Mouse (Mus musculus): ENCODE measurements at regions not wholly inside any gene's neighbourhood (a gene's known extent, or its start where the extent isn't known, plus 50 kb on each side); places are given as distances from the start of the nearest gene placed in this dataset.

- intact Hi-C loops (cut with DNase I): no loop called here
- no peaks in the 10 kb centered on the region for H3K27me3 ChIP-seq (ENCODE audit: control insufficient read depth, insufficient read depth, low read length)
- no peak overlapping the region for H3K27ac ChIP-seq
- no peak for TF ChIP-seq EP300 (IDR thresholded peaks at IDR 0.05; ENCODE audit: insufficient read depth, low read depth, low read length)
- no peak for TF ChIP-seq POLR2A (IDR thresholded peaks at IDR 0.05; ENCODE audit: insufficient read depth, low read depth, low read length)
- no peak for TF ChIP-seq CTCF (IDR thresholded peaks at IDR 0.05)
- H3K79me2 ChIP-seq (replicated peaks; ENCODE audit: control insufficient read depth, insufficient read depth, low read length): no peaks in the 10 kb centered on the region
- no peaks in the 10 kb centered on the region for H3K36me3 ChIP-seq (ENCODE audit: control insufficient read depth, insufficient read depth, low read length)
- no peaks in the 10 kb centered on the region for H3K4me1 ChIP-seq (ENCODE audit: control insufficient read depth, insufficient read depth, low read length)
- no peak for DNase-seq
- no peak overlapping the region for H3K9ac ChIP-seq (ENCODE audit: low read depth, low read length)
- H3K4me3 ChIP-seq: no peak overlapping the region
- WGBS: 90% methylated on average over 3 of the region's 3 CpGs
Measured at GRCm38 (mm10) chr10:37390011-37390410, 251.3 kb upstream of the Marcks start.

GRCm38 (mm10) chr10:37386216-37386615 is 247.5 kb upstream of the Marcks start:
- no peaks in the 10 kb centered on the region for H3K36me3 ChIP-seq (ENCODE audit: control insufficient read depth, insufficient read depth, low read length)
- no peaks in the 10 kb centered on the region for H3K79me2 ChIP-seq (replicated peaks; ENCODE audit: control insufficient read depth, insufficient read depth, low read length)
- intact Hi-C loops (cut with DNase I): no loop called here
- no peaks in the 10 kb centered on the region for H3K4me1 ChIP-seq (ENCODE audit: control insufficient read depth, insufficient read depth, low read length)
- TF ChIP-seq EP300 (IDR thresholded peaks at IDR 0.05; ENCODE audit: insufficient read depth, low read depth, low read length): no peak
- H3K27me3 ChIP-seq (ENCODE audit: control insufficient read depth, insufficient read depth, low read length): no peaks in the 10 kb centered on the region
- H3K27ac ChIP-seq: no peak overlapping the region
- no peak for DNase-seq
- H3K4me3 ChIP-seq: no peak overlapping the region
- no peak overlapping the region for H3K9ac ChIP-seq (ENCODE audit: low read depth, low read length)

GRCm38 (mm10) chr10:37380024-37380423 is 241.3 kb upstream of the Marcks start:
- intact Hi-C loops (cut with DNase I): no loop called here
- Histone ChIP-seq H3K27ac (no peak overlapping the region), H3K4me3 (no peak overlapping the region), H3K36me3 (ENCODE audit: control insufficient read depth, insufficient read depth, low read length) (no peaks in the 10 kb centered on the region), H3K9ac (ENCODE audit: low read depth, low read length) (no peak overlapping the region), H3K79me2 (replicated peaks; ENCODE audit: control insufficient read depth, insufficient read depth, low read length) (no peaks in the 10 kb centered on the region), H3K4me1 (ENCODE audit: control insufficient read depth, insufficient read depth, low read length) (peaks cover 2% of the 10 kb centered on the region), H3K27me3 (ENCODE audit: control insufficient read depth, insufficient read depth, low read length) (no peaks in the 10 kb centered on the region)
- WGBS: 73% methylated on average over 1 of the region's 1 CpGs
- TF ChIP-seq EP300 (IDR thresholded peaks at IDR 0.05; ENCODE audit: insufficient read depth, low read depth, low read length): no peak
- no peak for TF ChIP-seq CTCF (IDR thresholded peaks at IDR 0.05)
- no peak for TF ChIP-seq POLR2A (IDR thresholded peaks at IDR 0.05; ENCODE audit: insufficient read depth, low read depth, low read length)
- no peak for DNase-seq

GRCm38 (mm10) chr10:37378002-37378702 is 239.4 kb upstream of the Marcks start:
- peaks cover 2% of the 10 kb centered on the region for H3K4me1 ChIP-seq (ENCODE audit: control insufficient read depth, insufficient read depth, low read length)
- no peak overlapping the region for H3K9ac ChIP-seq (ENCODE audit: low read depth, low read length)
- no peaks in the 10 kb centered on the region for H3K36me3 ChIP-seq (ENCODE audit: control insufficient read depth, insufficient read depth, low read length)
- H3K4me3 ChIP-seq: no peak overlapping the region
- no peak for TF ChIP-seq POLR2A (IDR thresholded peaks at IDR 0.05; ENCODE audit: insufficient read depth, low read depth, low read length)
- TF ChIP-seq CTCF (IDR thresholded peaks at IDR 0.05): no peak
- no peak for TF ChIP-seq EP300 (IDR thresholded peaks at IDR 0.05; ENCODE audit: insufficient read depth, low read depth, low read length)
- intact Hi-C loops (cut with DNase I): no loop called here
- 31% methylated on average over 4 of the region's 4 CpGs for WGBS
- no peak overlapping the region for H3K27ac ChIP-seq
- H3K27me3 ChIP-seq (ENCODE audit: control insufficient read depth, insufficient read depth, low read length): no peaks in the 10 kb centered on the region
- DNase-seq: no peak
- no peaks in the 10 kb centered on the region for H3K79me2 ChIP-seq (replicated peaks; ENCODE audit: control insufficient read depth, insufficient read depth, low read length)

GRCm38 (mm10) chr10:37377258-37378001 is 238.7 kb upstream of the Marcks start:
- Histone ChIP-seq H3K27me3 (ENCODE audit: control insufficient read depth, insufficient read depth, low read length) (no peaks in the 10 kb centered on the region), H3K79me2 (replicated peaks; ENCODE audit: control insufficient read depth, insufficient read depth, low read length) (no peaks in the 10 kb centered on the region), H3K36me3 (ENCODE audit: control insufficient read depth, insufficient read depth, low read length) (no peaks in the 10 kb centered on the region), H3K27ac (no peak overlapping the region), H3K4me3 (no peak overlapping the region), H3K9ac (ENCODE audit: low read depth, low read length) (no peak overlapping the region), H3K4me1 (ENCODE audit: control insufficient read depth, insufficient read depth, low read length) (peaks cover 2% of the 10 kb centered on the region)
- DNase-seq: no peak
- no peak for TF ChIP-seq EP300 (IDR thresholded peaks at IDR 0.05; ENCODE audit: insufficient read depth, low read depth, low read length)
- intact Hi-C loops (cut with DNase I): no loop called here
- 88% methylated on average over 1 of the region's 1 CpGs for WGBS

- 79% methylated on average over 1 of the region's 1 CpGs for WGBS
Measured at GRCm38 (mm10) chr10:37376172-37376571, 237.5 kb upstream of the Marcks start.

More at GRCm38 (mm10) chr10:37376172-37376571, 237.5 kb upstream of the Marcks start:
- H3K4me1 ChIP-seq (ENCODE audit: control insufficient read depth, insufficient read depth, low read length): peaks cover 2% of the 10 kb centered on the region
- intact Hi-C loops (cut with DNase I): no loop called here
- no peak for TF ChIP-seq POLR2A (IDR thresholded peaks at IDR 0.05; ENCODE audit: insufficient read depth, low read depth, low read length)
- no peak for TF ChIP-seq EP300 (IDR thresholded peaks at IDR 0.05; ENCODE audit: insufficient read depth, low read depth, low read length)
- no peak for TF ChIP-seq CTCF (IDR thresholded peaks at IDR 0.05)
- no peaks in the 10 kb centered on the region for H3K27me3 ChIP-seq (ENCODE audit: control insufficient read depth, insufficient read depth, low read length)
- no peak overlapping the region for H3K27ac ChIP-seq
- H3K4me3 ChIP-seq: no peak overlapping the region
- H3K79me2 ChIP-seq (replicated peaks; ENCODE audit: control insufficient read depth, insufficient read depth, low read length): no peaks in the 10 kb centered on the region
- no peak for DNase-seq
- no peak overlapping the region for H3K9ac ChIP-seq (ENCODE audit: low read depth, low read length)
- H3K36me3 ChIP-seq (ENCODE audit: control insufficient read depth, insufficient read depth, low read length): no peaks in the 10 kb centered on the region
